Mouse (Mus musculus) MEL (cell line): ENCODE results near the gene Rin2. TPM values are rescaled to one million over a fixed set of nuclear protein-coding genes. Genes with fewer than 3 reads are reported as not detected.

Source experiments
- DNase-seq: peaks from one replicate; pipeline ENCODE4 v3.0.0; 2011; ENCODE audit warnings: low read depth, low spot score
- H3K27ac ChIP-seq: 2 replicates; pipeline ENCODE4 v1.5.1; 2012; ENCODE audit warnings: low read depth, mild to moderate bottlenecking, control low read depth, low read length, moderate library complexity; ENCODE audit not compliant: control insufficient read depth
- H3K27me3 ChIP-seq, 2 experiments: fragments of 150-350 bp in 1 of 2; sonication (generic) in 1 of 2; 2 replicates each; pipeline ENCODE4 v1.6.1; 2012; ENCODE audit warnings: low read length in 2 of 2, mild to moderate bottlenecking in 2 of 2, improper control_type of control experiment in 1 of 2, moderate library complexity in 1 of 2; ENCODE audit not compliant: insufficient read depth in 2 of 2, control insufficient read depth in 1 of 2
- H3K36me3 ChIP-seq, 2 experiments: 2 replicates each; pipeline ENCODE4 v1.6.1; 2012 to 2014; ENCODE audit warnings: low read length in 2 of 2, improper control_type of control experiment in 1 of 2, inconsistent platforms in 1 of 2, mild to moderate bottlenecking in 1 of 2; ENCODE audit not compliant: insufficient read depth in 2 of 2, control insufficient read depth in 1 of 2
- H3K4me1 ChIP-seq, 2 experiments: fragments of 150-350 bp in 1 of 2; sonication (generic) in 1 of 2; 2 replicates each; pipeline ENCODE4 v1.6.1; 2012; ENCODE audit warnings: low read length in 2 of 2, improper control_type of control experiment in 1 of 2, mild to moderate bottlenecking in 1 of 2; ENCODE audit not compliant: insufficient read depth in 2 of 2, control insufficient read depth in 1 of 2
- H3K4me3 ChIP-seq, 2 experiments: fragments of 150-350 bp in 1 of 2; sonication (generic) in 1 of 2; 2 replicates each; pipeline ENCODE4 v1.5.1; 2012; ENCODE audit warnings: low read depth in 2 of 2, low read length in 2 of 2, mild to moderate bottlenecking in 2 of 2, moderate library complexity in 2 of 2, control low read depth in 1 of 2, improper control_type of control experiment in 1 of 2; ENCODE audit not compliant: control insufficient read depth in 1 of 2, insufficient read depth in 1 of 2
- H3K79me2 ChIP-seq: 2 replicates; pipeline ENCODE4 v1.6.1; 2012; ENCODE audit warnings: mild to moderate bottlenecking, low read length, moderate library complexity; ENCODE audit not compliant: control insufficient read depth, poor library complexity, insufficient read depth
- H3K9ac ChIP-seq: 2 replicates; pipeline ENCODE4 v1.6.1; 2012; ENCODE audit warnings: low read depth, mild to moderate bottlenecking, control low read depth, low read length, moderate library complexity; ENCODE audit not compliant: control insufficient read depth, poor library complexity, severe bottlenecking
- H3K9me3 ChIP-seq: fragments of 150-350 bp; sonication (generic); replicated peaks from 2 replicates; pipeline ENCODE4 v1.6.1; 2012; ENCODE audit warnings: mild to moderate bottlenecking, low read length, improper control_type of control experiment, moderate library complexity; ENCODE audit not compliant: insufficient read depth
- CTCF ChIP-seq, 3 experiments: IDR thresholded peaks in 2 of 3; conservative IDR thresholded peaks in 1 of 3; 2 replicates each; pipeline ENCODE4 v1.5.1; 2011 to 2012; ENCODE audit warnings: low read length in 3 of 3, low read depth in 2 of 3, mild to moderate bottlenecking in 2 of 3, improper control_type of control experiment in 1 of 3, inconsistent platforms in 1 of 3, mixed read lengths in 1 of 3, moderate library complexity in 1 of 3; ENCODE audit not compliant: control insufficient read depth in 1 of 3, insufficient read depth in 1 of 3, poor library complexity in 1 of 3, severe bottlenecking in 1 of 3
- ELF1 ChIP-seq: IDR thresholded peaks from 2 replicates; pipeline ENCODE4 v1.6.1; 2014; ENCODE audit warnings: low read depth, mild to moderate bottlenecking, inconsistent platforms, low read length, improper control_type of control experiment, moderate library complexity
- EP300 ChIP-seq, 2 experiments: IDR thresholded peaks; 2 replicates each; pipeline ENCODE4 v1.6.1; 2011; ENCODE audit warnings: improper control_type of control experiment in 2 of 2, low read length in 2 of 2, low read depth in 1 of 2, mild to moderate bottlenecking in 1 of 2
- GABPA ChIP-seq: IDR thresholded peaks from 2 replicates; pipeline ENCODE4 v1.6.1; 2012; ENCODE audit warnings: low read depth, mild to moderate bottlenecking, inconsistent platforms, low read length, improper control_type of control experiment, moderate library complexity
- JUND ChIP-seq: IDR thresholded peaks from 2 replicates; pipeline ENCODE4 v1.6.1; 2011; ENCODE audit warnings: low read depth, mild to moderate bottlenecking, improper control_type of control experiment, low read length
- KAT2A ChIP-seq: conservative IDR thresholded peaks from 2 replicates; pipeline ENCODE4 v1.6.1; 2012; ENCODE audit warnings: low read depth, low read length, improper control_type of control experiment, inconsistent platforms
- MEF2A ChIP-seq: IDR thresholded peaks from 2 replicates; pipeline ENCODE4 v1.6.1; 2014; ENCODE audit warnings: low read depth, mild to moderate bottlenecking, inconsistent platforms, low read length, improper control_type of control experiment; ENCODE audit not compliant: poor library complexity, insufficient replicate concordance, severe bottlenecking; ENCODE audit errors: extremely low read depth
- MYC ChIP-seq: IDR thresholded peaks from 2 replicates; pipeline ENCODE4 v1.6.1; 2011; ENCODE audit warnings: low read depth, mild to moderate bottlenecking, low read length, improper control_type of control experiment, moderate library complexity
- NRF1 ChIP-seq: IDR thresholded peaks from 2 replicates; pipeline ENCODE4 v1.6.1; 2014; ENCODE audit warnings: low read depth, mild to moderate bottlenecking, inconsistent platforms, low read length, improper control_type of control experiment, moderate library complexity; ENCODE audit not compliant: poor library complexity, insufficient read depth, severe bottlenecking
- POLR2A ChIP-seq, 2 experiments: IDR thresholded peaks; 2 replicates each; pipeline ENCODE4 v1.6.1; 2011 to 2012; ENCODE audit warnings: low read length in 2 of 2, mild to moderate bottlenecking in 2 of 2, control low read depth in 1 of 2, improper control_type of control experiment in 1 of 2, low read depth in 1 of 2, moderate library complexity in 1 of 2; ENCODE audit not compliant: control insufficient read depth in 1 of 2, insufficient read depth in 1 of 2, poor library complexity in 1 of 2
- POLR2AphosphoS2 ChIP-seq: IDR thresholded peaks from 2 replicates; pipeline ENCODE4 v1.6.1; 2011; ENCODE audit warnings: low read length, improper control_type of control experiment
- POLR2AphosphoS5 ChIP-seq: IDR thresholded peaks from 2 replicates; pipeline ENCODE4 v1.6.1; 2012; ENCODE audit warnings: low read depth, borderline replicate concordance, mild to moderate bottlenecking, inconsistent platforms, low read length, moderate library complexity, mixed read lengths
- RCOR1 ChIP-seq: IDR thresholded peaks from 2 replicates; pipeline ENCODE4 v1.6.1; 2012; ENCODE audit warnings: low read depth, mild to moderate bottlenecking, inconsistent platforms, low read length, improper control_type of control experiment
- SIN3A ChIP-seq: IDR thresholded peaks from 2 replicates; pipeline ENCODE4 v1.6.1; 2012; ENCODE audit warnings: low read length, improper control_type of control experiment, inconsistent platforms
- TBP ChIP-seq: IDR thresholded peaks from 2 replicates; pipeline ENCODE4 v1.8.0; 2011; ENCODE audit warnings: low read depth, low read length, improper control_type of control experiment
- UBTF ChIP-seq: IDR thresholded peaks from 2 replicates; pipeline ENCODE4 v1.6.1; 2012; ENCODE audit warnings: low read depth, mild to moderate bottlenecking, inconsistent platforms, low read length, improper control_type of control experiment, moderate library complexity, borderline replicate concordance; ENCODE audit not compliant: insufficient read depth
- ZC3H11A ChIP-seq: IDR thresholded peaks from 2 replicates; pipeline ENCODE4 v1.6.1; 2012; ENCODE audit warnings: low read depth, mild to moderate bottlenecking, inconsistent platforms, low read length, improper control_type of control experiment
- ZKSCAN1 ChIP-seq: IDR thresholded peaks from 2 replicates; pipeline ENCODE4 v1.6.1; 2012; ENCODE audit warnings: low read depth, mild to moderate bottlenecking, inconsistent platforms, low read length, improper control_type of control experiment, moderate library complexity
- polyA plus RNA-seq, 2 experiments: library from polyadenylated mRNA; stranded (reverse) in 1 of 2; unstranded in 1 of 2; fragments of >175 nt in 1 of 2; fragments of >200 nt in 1 of 2; gene quantifications; 2 replicates each; pipeline versions ENCODE4 v1.2.1 to v1.2.4; 2012; ENCODE audit warnings: low replicate concordance in 2 of 2, low read depth in 1 of 2; ENCODE audit not compliant: insufficient read length in 2 of 2, insufficient read depth in 1 of 2, missing spikeins in 1 of 2
- total RNA-seq: library from RNA; depleted of rRNA; stranded (reverse); fragments of 300-350 nt; gene quantifications from 2 replicates; pipeline ENCODE4 v1.2.3, GENCODE M21; 2012

Rin2 gene
- total and polyA plus RNA-seq, 3 experiments, result 0.01 TPM; not detected in 2

DNA sequence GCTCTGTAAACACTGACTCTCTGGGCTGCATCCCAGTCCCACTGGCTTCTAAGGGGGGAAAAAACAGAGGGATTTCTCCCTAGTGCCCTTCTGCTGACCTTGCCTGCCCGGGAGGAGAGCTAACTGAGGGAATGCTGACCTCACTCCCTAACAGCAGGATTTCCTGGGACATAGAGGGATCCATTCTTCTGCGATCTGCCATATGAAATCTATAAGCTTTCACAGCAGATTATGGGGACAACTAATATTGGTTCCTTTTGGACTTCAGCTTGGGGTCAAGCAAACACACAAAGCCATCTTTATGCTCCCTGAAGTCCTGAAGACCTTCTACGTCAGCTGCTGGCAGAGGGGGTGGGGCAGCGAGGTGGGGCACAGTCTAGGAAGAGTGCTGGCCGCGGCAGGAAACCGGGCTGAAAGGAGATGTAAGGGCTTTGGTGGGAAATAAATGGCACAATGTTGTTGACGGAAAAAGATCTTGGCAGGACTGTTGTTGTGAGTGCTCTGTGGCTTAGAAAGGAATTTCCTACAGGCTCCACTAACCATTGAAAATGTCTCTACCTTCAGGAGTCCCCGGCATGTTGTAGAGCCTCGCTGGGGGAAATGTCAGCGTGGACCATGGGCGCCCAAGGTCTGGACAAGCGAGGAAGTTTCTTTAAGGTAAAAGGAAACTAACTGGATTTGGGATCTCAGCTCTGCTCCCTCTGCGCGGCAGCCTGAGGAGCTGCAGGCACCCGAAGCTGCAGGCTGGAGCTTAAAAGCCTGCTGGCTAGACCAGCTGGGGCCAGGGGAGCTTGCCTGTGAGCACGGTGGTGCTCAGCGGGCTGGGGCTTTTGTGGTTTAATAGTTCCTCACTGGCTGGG is 111.0 kb downstream of the Rin2 start:
- Histone ChIP-seq H3K79me2 (no peaks in the 10 kb centered on the region), H3K4me3 (no peak overlapping the region), H3K27me3 (no peaks in the 10 kb centered on the region), H3K9me3 (no peaks in the 10 kb centered on the region), H3K9ac (no peak overlapping the region), H3K36me3 (no peaks in the 10 kb centered on the region), H3K4me1 (no peaks in the 10 kb centered on the region), H3K27ac (no peak overlapping the region)
- no peak for DNase-seq
- TF ChIP-seq KAT2A, result no peak
- TF ChIP-seq EP300 (IDR thresholded peaks at IDR 0.05; ENCODE audit: low read depth in 1 of 2, low read length in 2 of 2), result no peak

- no peaks in the 10 kb centered on the region for H3K36me3 ChIP-seq
- H3K9ac ChIP-seq, result no peak overlapping the region
- H3K79me2 ChIP-seq, result no peaks in the 10 kb centered on the region
- no peaks in the 10 kb centered on the region for H3K9me3 ChIP-seq
- no peaks in the 10 kb centered on the region for H3K4me1 ChIP-seq
- DNase-seq, result no peak
- H3K27ac ChIP-seq, result no peak overlapping the region
- TF ChIP-seq ZKSCAN1, result no peak
- TF ChIP-seq TBP, result no peak
- no peak for TF ChIP-seq POLR2AphosphoS5
- TF ChIP-seq POLR2AphosphoS2, result no peak
- TF ChIP-seq NRF1, result no peak
- TF ChIP-seq ZC3H11A, result no peak
- TF ChIP-seq ELF1, result no peak
- no peak for TF ChIP-seq POLR2A (IDR thresholded peaks at IDR 0.05; ENCODE audit: control insufficient read depth in 1 of 2, insufficient read depth in 1 of 2, low read depth in 1 of 2, low read length in 2 of 2, poor library complexity in 1 of 2)
- TF ChIP-seq JUND, result no peak
- TF ChIP-seq MYC, result no peak
- TF ChIP-seq UBTF, result no peak
- no peak for TF ChIP-seq SIN3A
- no peak for TF ChIP-seq MEF2A
- TF ChIP-seq RCOR1, result no peak
- no peak for TF ChIP-seq CTCF (IDR thresholded peaks at IDR 0.05 in 2 of 3, conservative IDR thresholded peaks at IDR 0.05 in 1 of 3; ENCODE audit: control insufficient read depth in 1 of 3, insufficient read depth in 1 of 3, low read depth in 2 of 3, low read length in 3 of 3, poor library complexity in 1 of 3, severe bottlenecking in 1 of 3)
- no peak for TF ChIP-seq GABPA
- no peak for TF ChIP-seq KAT2A
- no peaks in the 10 kb centered on the region for H3K27me3 ChIP-seq
- no peak overlapping the region for H3K4me3 ChIP-seq
These were observed 111.6 kb downstream of the Rin2 start for GRCm38 (mm10) chr2:145786618-145786932.
